Mouse (Mus musculus) lung, embryonic 14.5 days (tissue): ENCODE data around the gene Nagpa. TPM values are rescaled to one million over a fixed set of nuclear protein-coding genes. Genes with fewer than 3 reads are reported as not detected.

Source experiments
- ATAC-seq: fragments of 200-750 bp; cut with Nextera tagmentation; 2 replicates; pipeline ENCODE4 v1.8.0; 2017; ENCODE audit warnings: mild to moderate bottlenecking, moderate TSS enrichment, moderate library complexity; ENCODE audit not compliant: insufficient read depth
- DNase-seq: peaks from one replicate; pipeline ENCODE4 v3.0.0-alpha.2; 2015
- H3K27ac ChIP-seq: fragments of 300-500 bp; sonication (generic); 2 replicates; pipeline ENCODE4 v1.5.1; 2014; ENCODE audit warnings: low read depth, mild to moderate bottlenecking, moderate library complexity
- H3K27me3 ChIP-seq: fragments of 300-500 bp; sonication (generic); 2 replicates; pipeline ENCODE4 v1.6.1; 2014; ENCODE audit warnings: low read length, control low read depth; ENCODE audit not compliant: insufficient read depth
- H3K36me3 ChIP-seq: fragments of 300-500 bp; sonication (generic); 2 replicates; pipeline ENCODE4 v1.6.1; 2014; ENCODE audit warnings: control low read depth; ENCODE audit not compliant: insufficient read depth
- H3K4me1 ChIP-seq: fragments of 300-500 bp; sonication (generic); 2 replicates; pipeline ENCODE4 v1.6.1; 2014; ENCODE audit warnings: antibody characterized with exemption, control low read depth; ENCODE audit not compliant: insufficient read depth
- H3K4me2 ChIP-seq: fragments of 300-500 bp; sonication (generic); 2 replicates; pipeline ENCODE4 v1.6.1; 2014; ENCODE audit warnings: mild to moderate bottlenecking
- H3K4me3 ChIP-seq: fragments of 300-500 bp; sonication (generic); 2 replicates; pipeline ENCODE4 v1.5.1; 2014; ENCODE audit warnings: low read depth, low read length
- H3K9ac ChIP-seq: fragments of 300-500 bp; sonication (generic); 2 replicates; pipeline ENCODE4 v1.6.1; 2014
- H3K9me3 ChIP-seq: fragments of 300-500 bp; sonication (generic); 2 replicates; pipeline ENCODE4 v1.6.1; 2016; ENCODE audit warnings: low read depth, low read length, control low read depth
- CTCF ChIP-seq: IDR thresholded peaks from 2 replicates; pipeline ENCODE4 v1.5.1; 2016; ENCODE audit warnings: antibody characterized with exemption, low read depth
- WGBS: fragments of 180-500 bp; shearing (Covaris S2); extraction: QIAGEN DNeasy Blood & Tissue Kit; methylation state at CpG from one replicate; pipeline ENCODE4 v1.1.7; 2014; 5-methylcytosine and 5-hydroxymethylcytosine counted together
- microRNA-seq: library from miRNA; unstranded; fragments of <30 nt; microRNA quantifications from one replicate; pipeline ENCODE4, GENCODE M21; 2016; ENCODE audit warnings: borderline number of aligned reads
- polyA plus RNA-seq: library from polyadenylated mRNA; unstranded; fragments of >200 nt; fragmentation: Nextera tagmentation; extraction: Ambion mirVana; gene quantifications from 2 replicates; pipeline ENCODE4 v1.2.1, GENCODE M21; 2014

Nagpa gene
- polyA plus RNA-seq, 1 experiment from 2014 or later, result 23.3 TPM

- no peaks in the 10 kb centered on the region for H3K4me1 ChIP-seq
- no peaks in the 10 kb centered on the region for H3K27me3 ChIP-seq
- DNase-seq, result peak; percentile 62
- WGBS, result 46% methylated on average over 6 of the region's 6 CpGs
- H3K9me3 ChIP-seq, result no peaks in the 10 kb centered on the region
- no peaks in the 10 kb centered on the region for H3K36me3 ChIP-seq
- no peak overlapping the region for H3K4me3 ChIP-seq
- no peak overlapping the region for H3K9ac ChIP-seq
- ATAC-seq, result peak; percentile 80; the same call in 1 of the 2 replicates
- no peak for TF ChIP-seq CTCF
- no peak overlapping the region for H3K4me2 ChIP-seq
- peak overlapping the region; percentile 86 for H3K27ac ChIP-seq
Observed at GRCm38 (mm10) chr16:5153299-5154026, 50.3 kb downstream of the Nagpa start.

- 78% methylated on average over 10 of the region's 10 CpGs for WGBS
- TF ChIP-seq CTCF, result no peak
- no peaks in the 10 kb centered on the region for H3K36me3 ChIP-seq
- no peaks in the 10 kb centered on the region for H3K9me3 ChIP-seq
- no peaks in the 10 kb centered on the region for H3K4me1 ChIP-seq
- H3K4me2 ChIP-seq, result no peak overlapping the region
- DNase-seq (no peak), ATAC-seq (no peak)
- no peak overlapping the region for H3K27ac ChIP-seq
- H3K9ac ChIP-seq, result no peak overlapping the region
- H3K27me3 ChIP-seq, result peaks cover 10% of the 10 kb centered on the region
- H3K4me3 ChIP-seq, result no peak overlapping the region
Observed at GRCm38 (mm10) chr16:5150544-5150943, 53.3 kb downstream of the Nagpa start.

GRCm38 (mm10) chr16:5147037-5147385 lies 56.8 kb downstream of the Nagpa start, which contains the start of gene Sec14l5:
Gene Sec14l5, plus strand, starts transcription at chr16:5147109.
- DNase-seq (no peak), ATAC-seq (no peak)
- Histone ChIP-seq H3K27ac (no peak within 1 kb of the TSS), H3K4me1 (no peaks in the 10 kb centered on the region), H3K4me3 (peak within 1 kb of the TSS; percentile 27), H3K9me3 (no peaks in the 10 kb centered on the region), H3K36me3 (no peaks in the 10 kb centered on the region), H3K4me2 (peak within 1 kb of the TSS; percentile 62), H3K27me3 (peaks cover 10% of the 10 kb centered on the region), H3K9ac (no peak within 1 kb of the TSS)
- WGBS, result 15% methylated on average over 13 of the region's 13 CpGs
- TF ChIP-seq CTCF, result no peak

GRCm38 (mm10) chr16:5146367-5147036 lies 57.3 kb downstream of the Nagpa start:
- Histone ChIP-seq H3K4me1 (no peaks in the 10 kb centered on the region), H3K4me3 (peak overlapping the region; percentile 27), H3K27ac (no peak overlapping the region), H3K9me3 (no peaks in the 10 kb centered on the region), H3K27me3 (peaks cover 10% of the 10 kb centered on the region), H3K36me3 (no peaks in the 10 kb centered on the region), H3K4me2 (peak overlapping the region; percentile 62), H3K9ac (no peak overlapping the region)
- ATAC-seq (peak; percentile 98), DNase-seq (peak; percentile 79)
- WGBS, result 1% methylated on average over 26 of the region's 26 CpGs
- no peak for TF ChIP-seq CTCF

- peak; percentile 9; the same call in 1 of the 2 replicates for ATAC-seq
- no peak overlapping the region for H3K27ac ChIP-seq
- WGBS, result under 1% methylated on average over 7 of the region's 7 CpGs
- peak; percentile 97 for DNase-seq
- H3K36me3 ChIP-seq, result no peaks in the 10 kb centered on the region
- H3K9me3 ChIP-seq, result no peaks in the 10 kb centered on the region
- H3K9ac ChIP-seq, result no peak overlapping the region
- H3K4me3 ChIP-seq, result no peak overlapping the region
- no peaks in the 10 kb centered on the region for H3K4me1 ChIP-seq
- H3K4me2 ChIP-seq, result peak overlapping the region; percentile 8; the same call in 1 of the 2 replicates
- TF ChIP-seq CTCF, result peak; percentile 83
- peaks cover 10% of the 10 kb centered on the region for H3K27me3 ChIP-seq
Observed at GRCm38 (mm10) chr16:5145570-5145969, 58.2 kb downstream of the Nagpa start.

Small RNA genes lying within 50 kb of the gene (microRNA-seq; reads per million reads assigned to microRNA genes)
- gene Gm23689 (not detected), gene Gm26095 (not detected), gene Mir6364 (not detected)

Other genes starting within 250 kb of the Nagpa start
- gene Anks3, start 239.8 kb downstream of the Nagpa start, polyA plus RNA-seq, result 49.3 and 53.1 TPM in 2 replicates
- gene Sept12, start 206.2 kb downstream of the Nagpa start, polyA plus RNA-seq, result 0.14 and 0.20 TPM in 2 replicates
- 13.5 and 15.8 TPM in 2 replicates for gene Smim22, start 196.7 kb downstream of the Nagpa start, polyA plus RNA-seq
- gene Rogdi, start 190.5 kb downstream of the Nagpa start, polyA plus RNA-seq, result 53.5 and 59.9 TPM in 2 replicates
- 112 and 117 TPM in 2 replicates for gene Glyr1, start 154.1 kb downstream of the Nagpa start, polyA plus RNA-seq
- gene Ubn1, start 154.0 kb downstream of the Nagpa start, polyA plus RNA-seq, result 27.0 and 27.3 TPM in 2 replicates
- gene Ppl, start 71.6 kb downstream of the Nagpa start, polyA plus RNA-seq, result 3.7 and 4.7 TPM in 2 replicates
- 0.49 and 0.86 TPM in 2 replicates for gene Sec14l5, start 56.9 kb downstream of the Nagpa start, polyA plus RNA-seq
- gene AU021092, start 18.3 kb upstream of the Nagpa start, polyA plus RNA-seq, result 3.4 and 4.5 TPM in 2 replicates
- gene Alg1, start 29.6 kb upstream of the Nagpa start, polyA plus RNA-seq, result 32.0 and 32.9 TPM in 2 replicates
- gene Eef2kmt, start 52.0 kb upstream of the Nagpa start, polyA plus RNA-seq, result 27.2 and 28.4 TPM in 2 replicates